Mouse (Mus musculus): ENCODE data around the gene Ccdc63. TPM values are rescaled to one million over a fixed set of nuclear protein-coding genes. Genes with fewer than 3 reads are reported as not detected.
A peak's percentile ranks its signal among the peaks of the same experiment; 100 is the strongest.

The Ccdc63 gene
- polyA plus RNA-seq, 1 experiment from 2014 or later: not detected

DNA sequence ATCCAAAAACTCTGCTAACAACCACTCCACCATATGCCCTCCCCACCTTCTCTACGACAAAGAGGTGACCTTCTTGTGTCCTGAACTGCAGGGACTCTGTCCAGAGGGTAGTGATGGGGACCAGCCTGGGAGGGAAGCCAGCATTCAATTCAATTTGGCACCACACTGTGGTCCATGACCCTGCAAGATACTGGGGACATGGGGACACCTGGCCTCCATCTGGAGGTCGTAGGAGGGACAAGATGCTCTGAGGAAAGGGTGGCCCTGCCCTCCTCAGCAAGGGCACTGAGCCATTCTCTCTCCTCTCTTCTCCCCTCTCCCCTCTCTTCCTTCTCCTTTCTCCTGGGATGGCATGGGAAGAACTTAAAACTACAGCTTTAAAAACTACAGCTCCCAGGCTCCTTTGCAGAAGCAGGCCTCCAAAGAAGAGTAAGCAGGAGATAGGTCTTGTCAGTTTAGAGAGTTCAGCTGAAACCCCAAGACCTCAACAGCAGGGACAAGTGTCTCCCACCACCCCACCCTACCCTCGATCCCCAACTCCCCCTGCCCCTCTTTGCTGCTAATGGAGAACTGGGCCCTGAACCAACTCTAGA, 5.2 kb downstream of the Ccdc63 start:
- Histone ChIP-seq H3K27me3 (no peaks in the 10 kb centered on the region), H3K36me3 (no peaks in the 10 kb centered on the region), H3K4me1 (peaks cover 13% of the 10 kb centered on the region), H3K27ac (no peak overlapping the region), H3K4me2 (no peak overlapping the region), H3K9ac (no peak overlapping the region), H3K4me3 (no peak overlapping the region), H3K9me3 (no peaks in the 10 kb centered on the region)
- WGBS: 81% methylated on average over 3 of the region's 3 CpGs
- ATAC-seq (ENCODE audit: insufficient number of reproducible peaks, insufficient read depth, low FRiP score, low TSS enrichment, low read depth): no peak

- peaks cover 13% of the 10 kb centered on the region for H3K4me1 ChIP-seq
- H3K9me3 ChIP-seq: no peaks in the 10 kb centered on the region
- 87% methylated on average over 14 of the region's 14 CpGs for WGBS
- ATAC-seq (ENCODE audit: insufficient number of reproducible peaks, insufficient read depth, low FRiP score, low TSS enrichment, low read depth): no peak
- H3K4me2 ChIP-seq: no peak overlapping the region
- no peak overlapping the region for H3K27ac ChIP-seq
- no peaks in the 10 kb centered on the region for H3K36me3 ChIP-seq
- H3K27me3 ChIP-seq: no peaks in the 10 kb centered on the region
- H3K4me3 ChIP-seq: no peak overlapping the region
- H3K9ac ChIP-seq: no peak overlapping the region
These were observed 6.0 kb downstream of the Ccdc63 start for GRCm38 (mm10) chr5:122134395-122135289.

DNA sequence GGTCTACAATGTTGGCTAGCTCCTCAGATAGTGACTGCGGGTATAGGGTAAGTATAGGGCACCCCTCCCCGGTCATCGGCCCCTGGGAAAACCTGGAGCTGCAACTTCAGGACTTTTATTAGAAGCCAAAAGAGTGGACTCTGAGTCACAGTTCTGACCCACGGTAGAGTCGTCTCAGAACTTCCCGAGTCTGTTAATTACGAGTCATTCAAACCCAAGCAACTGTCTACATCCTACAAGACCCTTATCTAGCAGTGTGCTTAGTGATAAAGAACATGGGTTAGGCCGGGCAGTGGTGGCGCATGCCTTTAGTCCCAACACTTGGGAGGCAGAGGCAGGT, 7.6 kb downstream of the Ccdc63 start:
- 90% methylated on average over 9 of the region's 9 CpGs for WGBS

DNA sequence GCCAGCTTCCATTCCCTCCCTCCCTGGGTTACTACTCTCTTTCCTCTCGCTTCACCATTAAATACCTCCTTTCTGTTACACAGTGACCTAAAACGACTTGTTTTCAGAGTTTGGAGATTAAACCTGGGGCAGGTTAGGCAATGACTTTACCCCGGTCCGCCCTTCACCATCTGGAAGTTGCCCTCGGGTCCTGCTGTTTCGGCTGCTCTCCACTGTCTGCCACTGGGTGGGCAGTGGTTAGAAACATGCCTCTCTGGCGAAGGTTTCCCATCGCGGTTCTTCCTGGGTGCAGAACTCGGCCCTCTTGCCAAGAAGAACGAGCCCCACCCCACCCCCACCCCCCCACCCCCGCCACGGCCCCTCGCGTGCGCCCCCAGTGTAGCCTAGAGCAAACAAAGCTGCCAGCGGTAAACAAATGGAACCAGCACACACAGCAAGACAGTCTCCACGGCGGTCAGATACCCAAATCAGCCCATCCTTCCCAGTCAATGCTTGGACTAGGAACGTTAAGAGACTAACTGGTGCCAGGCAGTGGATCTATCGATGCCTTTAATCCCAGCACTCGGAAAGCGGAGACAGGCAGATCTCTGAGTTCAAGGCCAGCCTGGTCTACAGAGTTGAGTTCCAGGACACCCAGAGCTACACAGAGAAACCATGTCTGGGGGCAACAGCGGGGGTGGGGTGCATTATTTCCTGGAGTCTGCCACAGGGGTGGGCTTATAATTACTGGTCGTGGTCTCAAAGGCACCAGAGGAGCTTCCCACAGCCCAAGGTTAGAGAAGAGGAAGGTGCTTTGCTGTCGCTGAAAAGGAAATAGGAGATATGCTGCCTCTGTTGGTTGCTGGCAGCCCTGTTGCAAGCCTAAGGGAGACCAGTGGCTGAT, 8.2 kb downstream of the Ccdc63 start:
- Histone ChIP-seq H3K4me2 (peak overlapping the region; percentile 79), H3K4me1 (peaks cover 18% of the 10 kb centered on the region), H3K9me3 (no peaks in the 10 kb centered on the region), H3K4me3 (peak overlapping the region; percentile 43), H3K9ac (peak overlapping the region; percentile 59), H3K27ac (no peak overlapping the region), H3K36me3 (no peaks in the 10 kb centered on the region), H3K27me3 (no peaks in the 10 kb centered on the region)
- no peak for ATAC-seq (ENCODE audit: insufficient number of reproducible peaks, insufficient read depth, low FRiP score, low TSS enrichment, low read depth)
- WGBS: 20% methylated on average over 26 of the region's 26 CpGs

More for the DNA sequence above, 7.6 kb downstream of the Ccdc63 start:
- Histone ChIP-seq H3K4me1 (peaks cover 18% of the 10 kb centered on the region), H3K4me3 (no peak overlapping the region), H3K4me2 (no peak overlapping the region), H3K9ac (no peak overlapping the region), H3K27ac (no peak overlapping the region), H3K27me3 (no peaks in the 10 kb centered on the region), H3K36me3 (no peaks in the 10 kb centered on the region), H3K9me3 (no peaks in the 10 kb centered on the region)
- no peak for ATAC-seq (ENCODE audit: insufficient number of reproducible peaks, insufficient read depth, low FRiP score, low TSS enrichment, low read depth)

DNA sequence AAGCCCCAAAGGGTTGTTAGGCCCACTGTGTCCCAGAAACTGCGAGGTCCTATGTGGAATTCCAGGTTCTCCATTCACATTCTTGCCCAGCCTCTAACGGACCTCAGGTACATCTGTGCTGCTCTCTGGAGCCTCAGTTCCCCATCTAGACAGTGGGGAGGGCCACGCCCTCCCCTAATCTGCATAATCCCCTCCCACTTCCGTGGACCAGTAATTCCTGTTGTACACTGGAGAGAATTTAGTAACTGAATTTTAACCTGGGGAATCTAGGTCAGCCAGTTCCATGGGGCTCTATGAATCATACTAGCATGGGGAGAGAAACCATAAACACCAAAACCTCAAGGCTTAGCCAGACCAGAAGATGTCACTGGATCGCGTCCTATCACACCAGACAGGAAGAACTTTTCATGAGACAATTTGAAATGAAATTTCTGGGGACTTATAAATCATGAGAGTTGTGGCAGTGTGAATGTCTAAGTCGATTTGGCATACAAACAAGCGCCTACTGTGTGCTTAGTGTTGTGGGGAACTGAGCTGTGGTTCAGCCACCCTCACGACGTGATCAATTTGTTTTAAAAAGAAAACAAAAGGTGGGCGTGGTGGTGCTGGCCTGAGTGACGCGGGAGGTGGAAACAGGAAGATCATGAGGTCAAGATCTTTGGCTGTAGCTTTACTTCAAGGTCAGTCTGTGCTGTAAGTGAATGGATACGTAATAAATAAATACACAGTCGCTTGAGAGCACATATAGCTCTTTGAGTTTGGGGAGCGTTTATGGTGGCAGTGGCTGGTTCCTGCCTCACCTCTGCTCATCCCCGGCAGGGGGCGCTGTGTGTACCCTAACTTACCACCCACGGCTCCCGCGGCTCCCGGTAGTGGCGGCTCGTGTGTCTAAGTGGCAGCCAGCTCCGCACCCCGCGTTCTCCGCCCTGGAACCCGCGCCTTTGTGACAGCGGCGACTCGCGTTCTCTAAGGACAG, 9.3 kb downstream of the Ccdc63 start:
- peaks cover 18% of the 10 kb centered on the region for H3K4me1 ChIP-seq
- peak; percentile 50; the same call in 1 of the 2 replicates for ATAC-seq (ENCODE audit: insufficient number of reproducible peaks, insufficient read depth, low FRiP score, low TSS enrichment, low read depth)
- H3K4me3 ChIP-seq: peak overlapping the region; percentile 43
- H3K27ac ChIP-seq: no peak overlapping the region
- H3K4me2 ChIP-seq: peak overlapping the region; percentile 79
- H3K9me3 ChIP-seq: no peaks in the 10 kb centered on the region
- H3K27me3 ChIP-seq: no peaks in the 10 kb centered on the region
- 9% methylated on average over 34 of the region's 34 CpGs for WGBS
- H3K36me3 ChIP-seq: no peaks in the 10 kb centered on the region
- peak overlapping the region; percentile 59 for H3K9ac ChIP-seq

GRCm38 (mm10) chr5:122130341-122130998, 10.2 kb downstream of the Ccdc63 start:
- Histone ChIP-seq H3K9me3 (no peaks in the 10 kb centered on the region), H3K27ac (no peak overlapping the region), H3K4me1 (peaks cover 18% of the 10 kb centered on the region), H3K9ac (no peak overlapping the region), H3K27me3 (no peaks in the 10 kb centered on the region), H3K4me2 (no peak overlapping the region), H3K4me3 (no peak overlapping the region), H3K36me3 (no peaks in the 10 kb centered on the region)
- 80% methylated on average over 11 of the region's 11 CpGs for WGBS
- ATAC-seq (ENCODE audit: insufficient number of reproducible peaks, insufficient read depth, low FRiP score, low TSS enrichment, low read depth): no peak

DNA sequence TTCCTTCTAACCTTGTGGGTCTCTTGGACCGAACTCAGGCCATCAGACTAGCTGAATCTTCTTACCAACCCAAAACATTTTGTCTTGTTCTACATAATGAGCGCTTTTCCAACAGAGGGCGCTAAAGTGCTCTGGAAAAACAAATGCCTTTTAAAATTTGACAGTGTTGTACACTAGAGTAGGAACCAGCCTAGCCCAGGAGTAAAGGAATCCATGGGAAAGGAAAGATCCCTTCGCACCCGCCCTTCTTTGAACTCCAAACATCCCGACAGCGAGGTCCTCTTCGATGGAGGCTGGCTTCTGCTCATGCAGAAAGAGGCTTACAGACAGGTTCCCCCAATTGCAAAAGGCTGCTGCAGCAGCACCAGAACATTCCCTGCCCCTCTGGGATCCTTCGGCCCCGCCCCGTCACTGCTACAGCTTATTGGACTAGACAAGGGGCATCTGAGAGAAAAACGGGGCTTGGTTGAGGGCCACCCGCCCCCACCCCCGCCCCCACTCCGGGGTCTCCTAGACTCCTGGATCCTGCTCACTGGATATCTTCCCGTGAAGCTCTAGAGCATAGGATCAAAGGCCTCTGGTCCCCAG, 11.5 kb downstream of the Ccdc63 start:
- Histone ChIP-seq H3K27me3 (no peaks in the 10 kb centered on the region), H3K4me2 (peak overlapping the region; percentile 39), H3K27ac (no peak overlapping the region), H3K4me1 (peaks cover 18% of the 10 kb centered on the region), H3K36me3 (no peaks in the 10 kb centered on the region), H3K9me3 (no peaks in the 10 kb centered on the region), H3K4me3 (no peak overlapping the region), H3K9ac (peak overlapping the region; percentile 54)
- WGBS: 28% methylated on average over 16 of the region's 16 CpGs
- no peak for ATAC-seq (ENCODE audit: insufficient number of reproducible peaks, insufficient read depth, low FRiP score, low TSS enrichment, low read depth)

DNA sequence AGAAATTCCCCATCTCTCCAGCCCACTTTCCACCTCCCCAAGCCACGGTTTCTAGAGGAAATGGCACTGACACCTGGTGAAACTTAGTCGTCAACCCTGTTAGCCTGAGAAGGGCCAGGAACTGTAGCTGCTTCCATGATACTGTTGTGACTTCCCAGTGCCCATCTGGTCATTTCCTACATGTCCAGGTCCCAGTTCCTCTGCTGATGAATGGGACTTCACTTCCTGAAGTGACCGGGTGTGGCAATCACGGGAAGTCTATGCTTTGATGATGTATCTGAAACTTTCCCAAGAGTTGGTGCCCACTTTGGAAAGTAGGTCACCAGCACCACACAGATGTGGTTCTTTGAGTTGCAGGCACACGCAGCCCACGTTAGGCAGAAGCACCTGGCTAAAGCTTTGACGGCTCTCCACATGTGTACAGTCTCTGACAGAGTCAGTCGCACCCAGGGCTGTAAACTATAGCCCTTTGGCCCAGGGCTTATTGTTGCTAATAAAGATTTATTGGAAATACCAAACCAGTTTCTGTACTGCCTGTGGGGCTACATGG, 15.3 kb downstream of the Ccdc63 start:
- Histone ChIP-seq H3K4me2 (no peak overlapping the region), H3K27me3 (no peaks in the 10 kb centered on the region), H3K4me3 (no peak overlapping the region), H3K9me3 (no peaks in the 10 kb centered on the region), H3K9ac (no peak overlapping the region), H3K4me1 (peaks cover 6% of the 10 kb centered on the region; the same call in 1 of the 2 replicates), H3K36me3 (no peaks in the 10 kb centered on the region), H3K27ac (no peak overlapping the region)
- ATAC-seq (ENCODE audit: insufficient number of reproducible peaks, insufficient read depth, low FRiP score, low TSS enrichment, low read depth): no peak
- WGBS: 74% methylated on average over 8 of the region's 8 CpGs

- Histone ChIP-seq H3K27me3 (no peaks in the 10 kb centered on the region), H3K4me3 (no peak overlapping the region), H3K4me2 (no peak overlapping the region), H3K9ac (no peak overlapping the region), H3K9me3 (no peaks in the 10 kb centered on the region), H3K27ac (no peak overlapping the region), H3K4me1 (no peaks in the 10 kb centered on the region), H3K36me3 (no peaks in the 10 kb centered on the region)
- no peak for ATAC-seq (ENCODE audit: insufficient number of reproducible peaks, insufficient read depth, low FRiP score, low TSS enrichment, low read depth)
- 79% methylated on average over 6 of the region's 6 CpGs for WGBS
These were observed 24.4 kb downstream of the Ccdc63 start for GRCm38 (mm10) chr5:122116243-122116642.

DNA sequence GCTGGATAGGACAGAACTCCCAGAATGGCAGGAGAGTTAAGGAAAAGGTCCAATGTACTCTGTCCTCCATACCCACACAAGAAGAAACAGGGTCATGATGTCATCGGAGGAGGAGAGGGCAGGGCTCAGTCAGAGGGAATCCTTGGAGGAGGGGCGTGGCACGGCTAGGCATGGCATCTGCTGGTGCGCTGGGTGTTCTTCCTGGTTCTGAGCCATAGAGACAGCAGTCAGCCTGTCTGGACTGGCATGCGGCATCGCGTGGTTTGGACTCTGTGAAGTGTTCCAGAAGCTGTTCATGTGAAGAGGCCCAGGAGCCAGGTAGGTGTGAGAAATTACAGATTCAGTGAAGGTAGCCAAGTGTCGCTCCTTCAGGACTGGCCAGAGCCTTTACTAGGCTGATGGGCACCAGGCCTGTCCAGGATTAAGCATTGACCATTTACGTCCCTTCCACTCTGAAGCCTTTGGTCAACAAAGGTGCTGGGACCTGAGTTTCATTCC, 25.3 kb downstream of the Ccdc63 start:
- Histone ChIP-seq H3K4me1 (no peaks in the 10 kb centered on the region), H3K27me3 (no peaks in the 10 kb centered on the region), H3K36me3 (no peaks in the 10 kb centered on the region), H3K9ac (no peak overlapping the region), H3K4me3 (no peak overlapping the region), H3K27ac (no peak overlapping the region), H3K4me2 (no peak overlapping the region), H3K9me3 (no peaks in the 10 kb centered on the region)
- WGBS: 94% methylated on average over 9 of the region's 9 CpGs
- ATAC-seq (ENCODE audit: insufficient number of reproducible peaks, insufficient read depth, low FRiP score, low TSS enrichment, low read depth): no peak

Data from embryonic facial prominence, embryonic 13.5 days (tissue).